Mouse (Mus musculus): Measurements from ENCODE around the gene Hpse.

- TF ChIP-seq CTCF (IDR thresholded peaks at IDR 0.05; ENCODE audit: low read depth), result no peak
- TF ChIP-seq EP300 (IDR thresholded peaks at IDR 0.05; ENCODE audit: low read depth), result no peak
Measured at GRCm38 (mm10) chr5:100650969-100651368, 68.5 kb downstream of the Hpse start.
